Mouse (Mus musculus): Measurements from ENCODE around the gene Ptpra.

DNA sequence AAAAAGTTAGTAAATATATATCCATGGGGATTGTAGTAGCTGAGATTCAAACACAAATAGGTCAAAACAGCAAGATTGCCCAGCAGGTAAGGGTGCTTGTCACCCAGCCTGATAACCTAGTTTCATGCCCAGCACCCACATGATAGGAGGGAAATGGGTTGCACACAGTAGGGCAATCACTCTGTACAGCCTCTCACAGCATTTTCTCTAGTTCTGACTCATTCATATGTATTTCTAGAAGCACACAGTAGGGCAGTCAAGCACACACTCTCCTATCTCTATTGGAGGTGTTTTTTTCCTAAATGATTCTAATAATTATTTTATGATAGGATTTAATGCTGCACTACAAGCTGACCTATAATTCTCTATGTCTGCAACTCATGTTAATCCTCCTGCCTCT, 119.8 kb downstream of the Ptpra start:
- TF ChIP-seq CTCF (IDR thresholded peaks at IDR 0.05; ENCODE audit: low read depth) (no peak), EP300 (IDR thresholded peaks at IDR 0.05; ENCODE audit: low read depth) (no peak)
